Mouse (Mus musculus): ENCODE measurements around the gene Taok3.

GRCm38 (mm10) chr5:117119777-117120488, at the start of gene Taok3:
- TF ChIP-seq POLR2A (IDR thresholded peaks at IDR 0.05; ENCODE audit: control insufficient read depth, low read depth, low read length) (peak; percentile 87), CTCF (IDR thresholded peaks at IDR 0.05; ENCODE audit: control insufficient read depth, insufficient read depth, insufficient replicate concordance, low read depth, low read length) (no peak; the same call in 1 of the 2 replicates)
